Comparison of ENCODE assay signal across 30 mouse cellular contexts in the genomic region with DNA sequence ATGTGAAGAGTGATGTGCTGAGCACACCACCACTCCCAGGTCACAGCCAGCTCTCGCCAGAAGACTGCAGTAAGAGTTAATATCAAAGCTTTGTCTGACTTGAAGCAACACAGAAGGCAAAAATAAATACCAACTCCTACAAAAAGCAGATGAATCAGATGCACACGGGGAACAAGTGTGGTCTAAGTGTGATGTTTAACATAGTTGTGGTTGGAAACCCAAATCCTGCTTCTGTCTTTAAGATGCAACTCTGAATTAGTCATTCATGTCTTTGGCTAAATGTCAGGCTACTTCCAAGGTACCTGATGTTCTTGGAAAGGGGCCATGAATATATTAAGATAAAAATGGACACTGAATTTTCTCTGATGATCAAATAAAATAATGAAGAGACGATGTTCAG.
DNase-seq lines count a peak whose midpoint lies in the region; ATAC-seq and TF ChIP-seq lines count a peak whose summit lies in the region.
"Had no signal": no experiment of that assay in that cellular context is flagged by ENCODE, and none has a peak within 500 bp of the region (broad histone marks: within the 10 kb centered on the region; RNA-seq: fewer than 3 reads in every experiment).

No protein-coding gene starts in this region.

- H3ac ChIP-seq in myocyte (ENCODE audit: control insufficient read depth, insufficient read length), result no peak overlapping the region

- H3K4me3 ChIP-seq in embryonic facial prominence, embryonic 14.5 days (ENCODE audit: low read depth, low read length), result no peak overlapping the region
- no peak overlapping the region for H3K4me3 ChIP-seq in embryonic facial prominence, embryonic 10.5 days
- H3K4me3 ChIP-seq in myocyte, result no peak overlapping the region
- H3K4me3 ChIP-seq in left cerebral cortex, adult 2 months, result no peak overlapping the region
- no peak overlapping the region for H3K4me3 ChIP-seq in forebrain, embryonic 14.5 days (ENCODE audit: low read depth, low read length)
- H3K4me3 ChIP-seq in thymus, adult 2 months (ENCODE audit: control insufficient read depth, insufficient read depth, low read length), result no peak overlapping the region
- H3K4me3 ChIP-seq: forebrain, embryonic 10.5 days; hindbrain, embryonic 10.5 days; hindbrain, embryonic 15.5 days; kidney, embryonic 15.5 days; liver, embryonic 13.5 days; neural tube, embryonic 12.5 days had no signal

- no peaks in the 10 kb centered on the region for H3K36me3 ChIP-seq in embryonic facial prominence, embryonic 14.5 days (ENCODE audit: control insufficient read depth, insufficient read depth, low read length)
- H3K36me3 ChIP-seq in embryonic facial prominence, embryonic 10.5 days (replicated peaks), result peaks cover 3% of the 10 kb centered on the region; the same call in 1 of the 2 replicates
- no peaks in the 10 kb centered on the region for H3K36me3 ChIP-seq in myocyte (ENCODE audit: control insufficient read depth, insufficient read depth)
- no peaks in the 10 kb centered on the region for H3K36me3 ChIP-seq in forebrain, embryonic 14.5 days (ENCODE audit: control insufficient read depth, insufficient read depth, low read length)
- H3K36me3 ChIP-seq in thymus, adult 2 months (ENCODE audit: control insufficient read depth, insufficient read depth, low read length), result no peaks in the 10 kb centered on the region
- H3K36me3 ChIP-seq: forebrain, embryonic 10.5 days; hindbrain, embryonic 10.5 days; hindbrain, embryonic 15.5 days; liver, embryonic 13.5 days; neural tube, embryonic 12.5 days had no signal

- no peak for TF ChIP-seq CTCF in left cerebral cortex, adult 2 months (IDR thresholded peaks at IDR 0.05)
- no peak for TF ChIP-seq CTCF in thymus, adult 2 months (IDR thresholded peaks at IDR 0.05; ENCODE audit: borderline replicate concordance, control insufficient read depth, extremely low read depth, insufficient read depth, low read length, poor library complexity)

- no peak overlapping the region for H3K4me2 ChIP-seq in embryonic facial prominence, embryonic 14.5 days (ENCODE audit: low read depth, low read length)
- peak overlapping the region; percentile 76 for H3K4me2 ChIP-seq in myocyte (ENCODE audit: low read depth)
- H3K4me2 ChIP-seq in forebrain, embryonic 14.5 days (ENCODE audit: low read length), result no peak overlapping the region
- H3K4me2 ChIP-seq: hindbrain, embryonic 15.5 days; kidney, embryonic 15.5 days; liver, embryonic 13.5 days; lung, embryonic 14.5 days; midbrain, embryonic 11.5 days; neural tube, embryonic 12.5 days had no signal

- no peaks in the 10 kb centered on the region for H3K9me3 ChIP-seq in embryonic facial prominence, embryonic 14.5 days (ENCODE audit: control insufficient read depth, low read length)
- no peaks in the 10 kb centered on the region for H3K9me3 ChIP-seq in embryonic facial prominence, embryonic 10.5 days
- no peaks in the 10 kb centered on the region for H3K9me3 ChIP-seq in forebrain, embryonic 14.5 days (replicated peaks; ENCODE audit: control insufficient read depth, low read length)
- H3K9me3 ChIP-seq: forebrain, embryonic 10.5 days; hindbrain, embryonic 10.5 days; hindbrain, embryonic 15.5 days; kidney, embryonic 15.5 days; liver, embryonic 13.5 days had no signal

- ATAC-seq in embryonic facial prominence, embryonic 14.5 days (ENCODE audit: low read depth), result no peak
- no peak for ATAC-seq in forebrain, embryonic 14.5 days
- ATAC-seq: forebrain, embryonic 16.5 days; midbrain, embryonic 16.5 days had no signal

- H3K27me3 ChIP-seq in embryonic facial prominence, embryonic 14.5 days (replicated peaks; ENCODE audit: control insufficient read depth, insufficient read depth, low read length), result no peaks in the 10 kb centered on the region
- H3K27me3 ChIP-seq in embryonic facial prominence, embryonic 10.5 days (replicated peaks; ENCODE audit: low read depth, poor library complexity, severe bottlenecking), result no peaks in the 10 kb centered on the region
- H3K27me3 ChIP-seq in myocyte (ENCODE audit: control insufficient read depth, insufficient read depth, insufficient read length), result no peaks in the 10 kb centered on the region
- H3K27me3 ChIP-seq in forebrain, embryonic 14.5 days (replicated peaks; ENCODE audit: control insufficient read depth, insufficient read depth, low read length), result no peaks in the 10 kb centered on the region
- H3K27me3 ChIP-seq in thymus, adult 2 months (ENCODE audit: control insufficient read depth, insufficient read depth, low read length), result no peaks in the 10 kb centered on the region
- H3K27me3 ChIP-seq: CH12.LX; hindbrain, embryonic 15.5 days; kidney, embryonic 15.5 days; liver, embryonic 13.5 days; neural tube, embryonic 12.5 days had no signal

- intact Hi-C loops in left cerebral cortex, adult 2 months (cut with DNase I), result loop anchor here (5.0 kb wide), 2 partner anchors 99 to 144 kb away; a partner anchor contains a TSS

- no peak overlapping the region for H3K9ac ChIP-seq in embryonic facial prominence, embryonic 14.5 days (ENCODE audit: low read depth, low read length)
- H3K9ac ChIP-seq in forebrain, embryonic 14.5 days (ENCODE audit: low read length), result no peak overlapping the region
- H3K9ac ChIP-seq: hindbrain, embryonic 15.5 days; kidney, embryonic 15.5 days; liver, embryonic 13.5 days; lung, embryonic 14.5 days; neural tube, embryonic 12.5 days had no signal

- no peak overlapping the region for H3K27ac ChIP-seq in embryonic facial prominence, embryonic 14.5 days (replicated peaks; ENCODE audit: low read depth, low read length)
- H3K27ac ChIP-seq in embryonic facial prominence, embryonic 10.5 days (replicated peaks), result no peak overlapping the region
- no peak overlapping the region for H3K27ac ChIP-seq in left cerebral cortex, adult 2 months
- no peak overlapping the region for H3K27ac ChIP-seq in forebrain, embryonic 14.5 days (ENCODE audit: low read depth, low read length)
- no peak overlapping the region for H3K27ac ChIP-seq in thymus, adult 2 months (ENCODE audit: control insufficient read depth, insufficient read depth, low read length)
- H3K27ac ChIP-seq: forebrain, embryonic 10.5 days; hindbrain, embryonic 10.5 days; hindbrain, embryonic 15.5 days; kidney, embryonic 15.5 days; liver, embryonic 13.5 days; neural tube, embryonic 12.5 days had no signal

- DNase-seq in embryonic facial prominence, embryonic 14.5 days (ENCODE audit: low spot score), result peak; percentile 16
- DNase-seq in embryonic facial prominence, embryonic 10.5 days (ENCODE audit: low spot score), result no peak
- DNase-seq in CD4-positive helper T cell, adult 2 months (ENCODE audit: low read depth, low spot score), result peak; percentile 30
- peak; percentile 65 for DNase-seq in brain, adult 2 months (ENCODE audit: low read depth, low spot score)
- no peak for DNase-seq in left cerebral cortex, adult 2 months (ENCODE audit: extremely low spot score in 1 of 2, low spot score in 2 of 2)
- no peak for DNase-seq in forebrain, embryonic 14.5 days (ENCODE audit: low spot score)
- no peak for DNase-seq in thymus, adult 2 months
- DNase-seq: adrenal gland, postnatal 14 days; cerebellum, adult 18-20 months; cerebellum, postnatal 14 days; gastrocnemius, postnatal 14 days; heart, postnatal 14 days; kidney, adult 18-20 months; kidney, postnatal 25 days; left cerebral cortex, postnatal 4 days; liver, embryonic 13.5 days; lung, embryonic 14.5 days; right cerebral cortex, adult 18-20 months; spleen, adult 18-20 months; thymus, postnatal 14 days had no signal

- peaks cover 41% of the 10 kb centered on the region for H3K79me2 ChIP-seq in myocyte (ENCODE audit: control insufficient read depth, insufficient read depth)

- 70% methylated on average over 3 of the region's 3 CpGs for WGBS in embryonic facial prominence, embryonic 14.5 days
- WGBS in embryonic facial prominence, embryonic 10.5 days, result 93% methylated on average over 3 of the region's 3 CpGs
- 91% methylated on average over 3 of the region's 3 CpGs for WGBS in forebrain, embryonic 14.5 days
- 70% methylated on average over 3 of the region's 3 CpGs for WGBS in thymus, adult 2 months

- H3K4me1 ChIP-seq in embryonic facial prominence, embryonic 14.5 days (ENCODE audit: control insufficient read depth, insufficient read depth, low read length), result no peaks in the 10 kb centered on the region
- no peaks in the 10 kb centered on the region for H3K4me1 ChIP-seq in embryonic facial prominence, embryonic 10.5 days
- no peaks in the 10 kb centered on the region; the same call in 1 of the 2 replicates for H3K4me1 ChIP-seq in forebrain, embryonic 14.5 days (ENCODE audit: control insufficient read depth, insufficient read depth, low read length)
- no peaks in the 10 kb centered on the region for H3K4me1 ChIP-seq in thymus, adult 2 months (replicated peaks; ENCODE audit: control insufficient read depth, insufficient read depth, low read length)
- H3K4me1 ChIP-seq: forebrain, embryonic 10.5 days; hindbrain, embryonic 10.5 days; kidney, embryonic 15.5 days; neural tube, embryonic 12.5 days had no signal

- TF ChIP-seq POLR2A in myocyte (IDR thresholded peaks at IDR 0.05; ENCODE audit: insufficient read length, low read depth), result no peak
- no peak for TF ChIP-seq POLR2A in thymus, adult 2 months (IDR thresholded peaks at IDR 0.05; ENCODE audit: control insufficient read depth, extremely low read depth, insufficient read depth, low read length, poor library complexity)

TF ChIP-seq in myocyte, 11 proteins besides CTCF, POLR2A, EP300 and RAD21:
- TF ChIP-seq MAX (IDR thresholded peaks at IDR 0.05; ENCODE audit: low read depth) (no peak), MYOD1 (IDR thresholded peaks at IDR 0.05; ENCODE audit: control insufficient read depth in 1 of 3, insufficient read length in 2 of 3, low read depth in 2 of 3) (peak in 1 of 3 experiments; percentile 4)

Comparison
In these comparisons a context has a peak if more than half of its experiments do, and no peak if none do; other contexts are left out.
1. DNase-seq: peak in embryonic facial prominence, embryonic 14.5 days (single experiment), CD4-positive helper T cell, adult 2 months (single experiment) and brain, adult 2 months (single experiment); none in embryonic facial prominence, embryonic 10.5 days (single experiment), left cerebral cortex, adult 2 months (0 of 2), forebrain, embryonic 14.5 days (single experiment) and thymus, adult 2 months (single experiment).